Mouse (Mus musculus) liver, embryonic 16.5 days (tissue): Measurements from ENCODE around the gene Zfpl1. TPM values are rescaled to one million over a fixed set of nuclear protein-coding genes. Genes with fewer than 3 reads are reported as not detected.

Experiments used
- ATAC-seq: fragments of 200-750 bp; cut with Nextera tagmentation; 2 replicates; pipeline ENCODE4 v1.8.0; 2017; ENCODE audit warnings: low read depth, mild to moderate bottlenecking, moderate number of reproducible peaks, moderate library complexity
- H3K27ac ChIP-seq: fragments of 300-500 bp; sonication (generic); 2 replicates; pipeline ENCODE4 v1.5.1; 2014; ENCODE audit warnings: mild to moderate bottlenecking, low read length
- H3K27me3 ChIP-seq: fragments of 300-500 bp; sonication (generic); 2 replicates; pipeline ENCODE4 v1.6.1; 2014; ENCODE audit warnings: low read depth, low read length, mixed read lengths; ENCODE audit not compliant: control insufficient read depth, insufficient read depth
- H3K36me3 ChIP-seq: fragments of 300-500 bp; sonication (generic); 2 replicates; pipeline ENCODE4 v1.6.1; 2014; ENCODE audit warnings: mild to moderate bottlenecking; ENCODE audit not compliant: control insufficient read depth, insufficient read depth
- H3K4me1 ChIP-seq: fragments of 300-500 bp; sonication (generic); 2 replicates; pipeline ENCODE4 v1.6.1; 2014; ENCODE audit warnings: low read depth, low read length, mixed read lengths; ENCODE audit not compliant: control insufficient read depth
- H3K4me2 ChIP-seq: fragments of 300-500 bp; sonication (generic); 2 replicates; pipeline ENCODE4 v1.6.1; 2014; ENCODE audit warnings: low read depth, low read length, mixed read lengths
- H3K4me3 ChIP-seq: fragments of 300-500 bp; sonication (generic); 2 replicates; pipeline ENCODE4 v1.5.1; 2014; ENCODE audit warnings: low read depth, mild to moderate bottlenecking, low read length
- H3K9ac ChIP-seq: fragments of 300-500 bp; sonication (generic); 2 replicates; pipeline ENCODE4 v1.6.1; 2014; ENCODE audit warnings: low read depth, low read length
- H3K9me3 ChIP-seq: fragments of 300-500 bp; sonication (generic); replicated peaks from 2 replicates; pipeline ENCODE4 v1.6.1; 2016; ENCODE audit warnings: low read length; ENCODE audit not compliant: control insufficient read depth
- WGBS: fragments of 180-500 bp; shearing (Covaris S2); extraction: QIAGEN DNeasy Blood & Tissue Kit; methylation state at CpG from one replicate; pipeline ENCODE4 v1.1.7; 2014; ENCODE audit not compliant: insufficient replicate concordance; 5-methylcytosine and 5-hydroxymethylcytosine counted together
- polyA plus RNA-seq: library from polyadenylated mRNA; unstranded; fragments of >200 nt; fragmentation: Nextera tagmentation; extraction: Ambion mirVana; gene quantifications from 2 replicates; pipeline ENCODE4 v1.2.1, GENCODE M21; 2015

The Zfpl1 gene
- polyA plus RNA-seq, 1 experiment from 2014 or later: 21.8 TPM

DNA sequence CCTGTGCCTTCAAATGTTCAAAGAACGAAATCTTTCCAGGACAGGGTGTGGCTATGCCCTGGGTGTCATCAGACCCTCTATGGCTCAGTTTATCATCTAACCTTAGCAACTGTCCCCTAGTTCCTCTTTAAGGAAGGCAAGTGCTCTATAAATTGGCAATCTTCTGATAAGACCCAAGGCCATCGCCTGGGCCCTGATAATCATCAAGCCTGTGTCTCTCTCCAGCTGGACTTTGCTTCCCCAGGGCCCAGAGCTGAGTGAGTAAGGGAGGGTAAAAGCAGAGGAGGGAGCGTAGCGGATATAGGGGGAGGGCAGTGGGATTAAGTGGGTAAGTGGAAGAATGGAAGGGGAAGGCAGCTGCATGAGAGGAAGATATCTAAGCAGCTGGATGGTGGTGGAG is 19.7 kb upstream of the Zfpl1 start:
- no peak for ATAC-seq
- WGBS: 48% methylated on average over 4 of the region's 4 CpGs

DNA sequence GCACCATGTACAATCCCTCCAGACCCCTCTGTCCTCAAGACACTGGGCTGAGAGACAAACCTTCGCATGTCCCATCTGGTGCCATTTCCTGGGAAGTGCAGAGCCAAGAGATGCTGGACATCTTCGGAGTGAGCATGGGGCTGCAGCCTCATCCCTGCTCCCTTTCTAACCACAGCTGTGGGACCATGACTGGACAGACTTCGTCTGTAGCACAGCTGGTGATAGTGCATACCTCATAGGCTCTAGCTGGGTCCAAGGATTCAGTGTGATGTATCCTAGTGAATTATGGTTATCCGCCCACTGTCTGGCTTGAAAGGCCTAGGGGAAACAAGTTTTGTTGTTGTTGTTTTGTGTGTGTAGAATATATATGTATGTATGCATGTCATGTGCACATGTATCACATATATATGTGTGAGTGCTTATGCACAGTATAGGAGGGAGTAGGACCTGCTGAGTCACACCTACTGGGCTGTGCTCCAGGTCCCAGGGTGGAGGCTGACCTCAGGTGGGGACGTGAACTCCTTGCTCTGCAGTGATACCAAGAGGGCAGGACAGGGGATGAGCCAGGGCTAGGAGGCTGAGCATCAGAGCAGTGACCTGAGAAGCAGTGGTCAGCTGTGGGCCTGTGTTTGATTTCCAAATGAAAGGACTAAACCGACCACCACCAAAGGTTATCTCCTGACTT is 17.6 kb upstream of the Zfpl1 start:
- Histone ChIP-seq H3K9ac (no peak overlapping the region), H3K27me3 (no peaks in the 10 kb centered on the region), H3K27ac (peak overlapping the region; percentile 64), H3K9me3 (no peaks in the 10 kb centered on the region), H3K36me3 (no peaks in the 10 kb centered on the region; the same call in 1 of the 2 replicates), H3K4me1 (peaks cover 33% of the 10 kb centered on the region), H3K4me2 (no peak overlapping the region), H3K4me3 (no peak overlapping the region)
- peak; percentile 97 for ATAC-seq
- WGBS: 59% methylated on average over 6 of the region's 6 CpGs

More for the DNA sequence above, 19.7 kb upstream of the Zfpl1 start:
- Histone ChIP-seq H3K9me3 (no peaks in the 10 kb centered on the region), H3K36me3 (no peaks in the 10 kb centered on the region), H3K4me2 (no peak overlapping the region), H3K9ac (no peak overlapping the region), H3K4me3 (no peak overlapping the region), H3K27ac (no peak overlapping the region), H3K4me1 (peaks cover 33% of the 10 kb centered on the region), H3K27me3 (no peaks in the 10 kb centered on the region)

GRCm38 (mm10) chr19:6101186-6101585 is 16.4 kb upstream of the Zfpl1 start:
- H3K9ac ChIP-seq: no peak overlapping the region
- ATAC-seq: no peak
- H3K4me1 ChIP-seq: peaks cover 33% of the 10 kb centered on the region
- 75% methylated on average over 6 of the region's 6 CpGs for WGBS
- no peak overlapping the region for H3K4me2 ChIP-seq
- H3K27me3 ChIP-seq: no peaks in the 10 kb centered on the region
- no peak overlapping the region for H3K4me3 ChIP-seq
- no peak overlapping the region for H3K27ac ChIP-seq
- no peaks in the 10 kb centered on the region; the same call in 1 of the 2 replicates for H3K36me3 ChIP-seq
- no peaks in the 10 kb centered on the region for H3K9me3 ChIP-seq

GRCm38 (mm10) chr19:6097847-6098246 is 13.1 kb upstream of the Zfpl1 start:
- ATAC-seq: no peak
- no peak overlapping the region for H3K4me2 ChIP-seq
- H3K36me3 ChIP-seq: peaks cover 14% of the 10 kb centered on the region
- peaks cover 13% of the 10 kb centered on the region for H3K4me1 ChIP-seq
- H3K4me3 ChIP-seq: no peak overlapping the region
- 54% methylated on average over 3 of the region's 3 CpGs for WGBS
- no peak overlapping the region for H3K9ac ChIP-seq
- H3K9me3 ChIP-seq: no peaks in the 10 kb centered on the region
- no peaks in the 10 kb centered on the region for H3K27me3 ChIP-seq
- H3K27ac ChIP-seq: no peak overlapping the region

- H3K9me3 ChIP-seq: no peaks in the 10 kb centered on the region
- WGBS: 80% methylated on average over 7 of the region's 7 CpGs
- H3K27ac ChIP-seq: no peak within 1 kb of the TSS
- no peak for ATAC-seq
- H3K4me2 ChIP-seq: no peak within 1 kb of the TSS
- no peak within 1 kb of the TSS for H3K4me3 ChIP-seq
- H3K27me3 ChIP-seq: no peaks in the 10 kb centered on the region
- H3K36me3 ChIP-seq: peaks cover 50% of the 10 kb centered on the region
- H3K4me1 ChIP-seq: no peaks in the 10 kb centered on the region
- H3K9ac ChIP-seq: no peak within 1 kb of the TSS
Observed at GRCm38 (mm10) chr19:6094119-6094518, 9.4 kb upstream of the Zfpl1 start, which contains the start of gene AC131692.1. Gene AC131692.1, plus strand, starts transcription at chr19:6094419.

GRCm38 (mm10) chr19:6088841-6089240 is 4.1 kb upstream of the Zfpl1 start:
- WGBS: 93% methylated on average over 13 of the region's 13 CpGs
- Histone ChIP-seq H3K4me1 (peaks cover 18% of the 10 kb centered on the region), H3K9ac (no peak overlapping the region), H3K27me3 (no peaks in the 10 kb centered on the region), H3K9me3 (no peaks in the 10 kb centered on the region), H3K4me2 (no peak overlapping the region), H3K27ac (no peak overlapping the region), H3K36me3 (peaks cover 66% of the 10 kb centered on the region), H3K4me3 (no peak overlapping the region)
- ATAC-seq: no peak

- Histone ChIP-seq H3K27me3 (no peaks in the 10 kb centered on the region), H3K27ac (peak overlapping the region; percentile 93), H3K9me3 (no peaks in the 10 kb centered on the region), H3K36me3 (peaks cover 48% of the 10 kb centered on the region), H3K4me1 (peaks cover 21% of the 10 kb centered on the region), H3K9ac (peak overlapping the region; percentile 88), H3K4me3 (peak overlapping the region; percentile 95), H3K4me2 (peak overlapping the region; percentile 88)
- peak; percentile 80 for ATAC-seq
- under 1% methylated on average over 17 of the region's 17 CpGs for WGBS
Observed at GRCm38 (mm10) chr19:6085417-6085879, 692 bp upstream of the Zfpl1 start.

GRCm38 (mm10) chr19:6082156-6082555 is 2.6 kb downstream of the Zfpl1 start, which contains the start of gene Gm28374:
Gene Gm28374, minus strand, starts transcription at chr19:6082256.
- Histone ChIP-seq H3K9me3 (no peaks in the 10 kb centered on the region), H3K4me2 (no peak within 1 kb of the TSS), H3K4me3 (no peak within 1 kb of the TSS), H3K4me1 (peaks cover 26% of the 10 kb centered on the region), H3K27ac (no peak within 1 kb of the TSS), H3K9ac (no peak within 1 kb of the TSS), H3K36me3 (peaks cover 19% of the 10 kb centered on the region), H3K27me3 (no peaks in the 10 kb centered on the region)
- WGBS: 80% methylated on average over 9 of the region's 9 CpGs
- ATAC-seq: no peak

GRCm38 (mm10) chr19:6079983-6080480 is 4.7 kb downstream of the Zfpl1 start, which contains the start of gene Tmem262:
Gene Tmem262, plus strand, starts transcription at chr19:6080033.
- WGBS: 76% methylated on average over 12 of the region's 12 CpGs
- no peak within 1 kb of the TSS for H3K4me3 ChIP-seq
- H3K4me2 ChIP-seq: no peak within 1 kb of the TSS
- H3K27ac ChIP-seq: no peak within 1 kb of the TSS
- peaks cover 26% of the 10 kb centered on the region for H3K4me1 ChIP-seq
- H3K36me3 ChIP-seq: peaks cover 8% of the 10 kb centered on the region; the same call in 1 of the 2 replicates
- H3K9ac ChIP-seq: no peak within 1 kb of the TSS
- ATAC-seq: no peak
- H3K27me3 ChIP-seq: no peaks in the 10 kb centered on the region
- H3K9me3 ChIP-seq: no peaks in the 10 kb centered on the region
